Mouse (Mus musculus): Measurements from ENCODE around the gene Slc6a9. TPM values are rescaled to one million over a fixed set of nuclear protein-coding genes. Genes with fewer than 3 reads are reported as not detected.

Slc6a9 gene
- polyA plus RNA-seq, 1 experiment from 2014 or later: 5.9 TPM

GRCm38 (mm10) chr4:117908834-117909453, 74.6 kb downstream of the Slc6a9 start:
- Histone ChIP-seq H3K4me2 (ENCODE audit: low read length) (no peak overlapping the region), H3K4me3 (ENCODE audit: control insufficient read depth in 1 of 2, insufficient read depth in 1 of 2, low read depth in 1 of 2, low read length in 2 of 2) (no peak overlapping the region), H3K27ac (replicated peaks in 1 of 2; ENCODE audit: control insufficient read depth in 1 of 2, insufficient read depth in 1 of 2, low read depth in 2 of 2, low read length in 2 of 2) (no peak overlapping the region), H3K4me1 (ENCODE audit: control insufficient read depth in 2 of 2, insufficient read depth in 2 of 2, low read length in 2 of 2) (peaks cover 14 to 24% of the 10 kb centered on the region in 2 experiments), H3K9ac (ENCODE audit: low read length) (no peak overlapping the region), H3K9me3 (ENCODE audit: control insufficient read depth, low read length) (no peaks in the 10 kb centered on the region), H3K36me3 (ENCODE audit: control insufficient read depth, insufficient read depth, low read length) (peaks cover 77% of the 10 kb centered on the region), H3K27me3 (ENCODE audit: control insufficient read depth, insufficient read depth, low read length) (no peaks in the 10 kb centered on the region)
- ATAC-seq (ENCODE audit: insufficient number of reproducible peaks, insufficient read depth, low FRiP score, low read depth): no peak
- 84% methylated on average over 8 of the region's 8 CpGs for WGBS

GRCm38 (mm10) chr4:117912131-117912561, 77.8 kb downstream of the Slc6a9 start:
- peaks cover 25 to 31% of the 10 kb centered on the region in 2 experiments for H3K4me1 ChIP-seq (ENCODE audit: control insufficient read depth in 2 of 2, insufficient read depth in 2 of 2, low read length in 2 of 2)
- peaks cover 48% of the 10 kb centered on the region for H3K36me3 ChIP-seq (ENCODE audit: control insufficient read depth, insufficient read depth, low read length)
- H3K4me3 ChIP-seq (ENCODE audit: control insufficient read depth in 1 of 2, insufficient read depth in 1 of 2, low read depth in 1 of 2, low read length in 2 of 2): no peak overlapping the region
- H3K9ac ChIP-seq (ENCODE audit: low read length): no peak overlapping the region
- H3K4me2 ChIP-seq (ENCODE audit: low read length): no peak overlapping the region
- no peaks in the 10 kb centered on the region for H3K9me3 ChIP-seq (ENCODE audit: control insufficient read depth, low read length)
- ATAC-seq (ENCODE audit: insufficient number of reproducible peaks, insufficient read depth, low FRiP score, low read depth): no peak
- 92% methylated on average over 13 of the region's 13 CpGs for WGBS
- no peak overlapping the region for H3K27ac ChIP-seq (replicated peaks in 1 of 2; ENCODE audit: control insufficient read depth in 1 of 2, insufficient read depth in 1 of 2, low read depth in 2 of 2, low read length in 2 of 2)
- H3K27me3 ChIP-seq (ENCODE audit: control insufficient read depth, insufficient read depth, low read length): no peaks in the 10 kb centered on the region

- ATAC-seq (ENCODE audit: insufficient number of reproducible peaks, insufficient read depth, low FRiP score, low read depth): no peak
- H3K9ac ChIP-seq (ENCODE audit: low read length): peak overlapping the region; percentile 18; the same call in 1 of the 2 replicates
- H3K27ac ChIP-seq (replicated peaks in 1 of 2; ENCODE audit: control insufficient read depth in 1 of 2, insufficient read depth in 1 of 2, low read depth in 2 of 2, low read length in 2 of 2): no peak overlapping the region
Measured at GRCm38 (mm10) chr4:117912685-117913273, 78.5 kb downstream of the Slc6a9 start.

GRCm38 (mm10) chr4:117913421-117913820, 79.1 kb downstream of the Slc6a9 start:
- peak overlapping the region; percentile 96 for H3K4me2 ChIP-seq (ENCODE audit: low read length)
- H3K4me3 ChIP-seq (ENCODE audit: control insufficient read depth in 1 of 2, insufficient read depth in 1 of 2, low read depth in 1 of 2, low read length in 2 of 2): peak overlapping the region; percentile 65 to 85; a peak in 3 of 4 replicates
- H3K9ac ChIP-seq (ENCODE audit: low read length): peak overlapping the region; percentile 91
- no peaks in the 10 kb centered on the region for H3K27me3 ChIP-seq (ENCODE audit: control insufficient read depth, insufficient read depth, low read length)
- no peak for ATAC-seq (ENCODE audit: insufficient number of reproducible peaks, insufficient read depth, low FRiP score, low read depth)
- H3K27ac ChIP-seq (replicated peaks in 1 of 2; ENCODE audit: control insufficient read depth in 1 of 2, insufficient read depth in 1 of 2, low read depth in 2 of 2, low read length in 2 of 2): 0 out of 4 replicates have a peak overlapping the region, but pooled peaks of 1 of the 2 experiments have one; percentile 87
- peaks cover 35 to 44% of the 10 kb centered on the region in 2 experiments for H3K4me1 ChIP-seq (ENCODE audit: control insufficient read depth in 2 of 2, insufficient read depth in 2 of 2, low read length in 2 of 2)
- peaks cover 37% of the 10 kb centered on the region for H3K36me3 ChIP-seq (ENCODE audit: control insufficient read depth, insufficient read depth, low read length)
- 34% methylated on average over 3 of the region's 3 CpGs for WGBS
- H3K9me3 ChIP-seq (ENCODE audit: control insufficient read depth, low read length): no peaks in the 10 kb centered on the region

More at GRCm38 (mm10) chr4:117912685-117913273, 78.5 kb downstream of the Slc6a9 start:
- Histone ChIP-seq H3K4me3 (ENCODE audit: control insufficient read depth in 1 of 2, insufficient read depth in 1 of 2, low read depth in 1 of 2, low read length in 2 of 2) (no peak overlapping the region), H3K27me3 (ENCODE audit: control insufficient read depth, insufficient read depth, low read length) (no peaks in the 10 kb centered on the region), H3K4me2 (ENCODE audit: low read length) (peak overlapping the region; percentile 96), H3K36me3 (ENCODE audit: control insufficient read depth, insufficient read depth, low read length) (peaks cover 43% of the 10 kb centered on the region), H3K4me1 (ENCODE audit: control insufficient read depth in 2 of 2, insufficient read depth in 2 of 2, low read length in 2 of 2) (peaks cover 31 to 37% of the 10 kb centered on the region in 2 experiments), H3K9me3 (ENCODE audit: control insufficient read depth, low read length) (no peaks in the 10 kb centered on the region)
- WGBS: 60% methylated on average over 7 of the region's 7 CpGs

GRCm38 (mm10) chr4:117914031-117914430, 79.7 kb downstream of the Slc6a9 start:
- Histone ChIP-seq H3K4me2 (ENCODE audit: low read length) (peak overlapping the region; percentile 96), H3K4me3 (ENCODE audit: control insufficient read depth in 1 of 2, insufficient read depth in 1 of 2, low read depth in 1 of 2, low read length in 2 of 2) (peak overlapping the region; percentile 65 to 85), H3K9me3 (ENCODE audit: control insufficient read depth, low read length) (no peaks in the 10 kb centered on the region), H3K4me1 (ENCODE audit: control insufficient read depth in 2 of 2, insufficient read depth in 2 of 2, low read length in 2 of 2) (peaks cover 39 to 46% of the 10 kb centered on the region in 2 experiments), H3K9ac (ENCODE audit: low read length) (peak overlapping the region; percentile 91), H3K36me3 (ENCODE audit: control insufficient read depth, insufficient read depth, low read length) (peaks cover 36% of the 10 kb centered on the region), H3K27ac (replicated peaks in 1 of 2; ENCODE audit: control insufficient read depth in 1 of 2, insufficient read depth in 1 of 2, low read depth in 2 of 2, low read length in 2 of 2) (0 out of 4 replicates have a peak overlapping the region, but pooled peaks of 1 of the 2 experiments have one; percentile 87), H3K27me3 (ENCODE audit: control insufficient read depth, insufficient read depth, low read length) (no peaks in the 10 kb centered on the region)
- 14% methylated on average over 8 of the region's 8 CpGs for WGBS
- ATAC-seq (ENCODE audit: insufficient number of reproducible peaks, insufficient read depth, low FRiP score, low read depth): no peak

GRCm38 (mm10) chr4:117914591-117915442, 80.5 kb downstream of the Slc6a9 start, which contains the start of gene Ipo13:
TSS of gene Ipo13 (minus strand) at chr4:117914999.
- peak within 1 kb of the TSS; percentile 87 to 95 for H3K27ac ChIP-seq (replicated peaks in 1 of 2; ENCODE audit: control insufficient read depth in 1 of 2, insufficient read depth in 1 of 2, low read depth in 2 of 2, low read length in 2 of 2)
- peaks cover 38 to 44% of the 10 kb centered on the region in 2 experiments for H3K4me1 ChIP-seq (ENCODE audit: control insufficient read depth in 2 of 2, insufficient read depth in 2 of 2, low read length in 2 of 2)
- ATAC-seq (ENCODE audit: insufficient number of reproducible peaks, insufficient read depth, low FRiP score, low read depth): peak; percentile 87
- peaks cover 31% of the 10 kb centered on the region for H3K36me3 ChIP-seq (ENCODE audit: control insufficient read depth, insufficient read depth, low read length)
- peak within 1 kb of the TSS; percentile 65 to 85 for H3K4me3 ChIP-seq (ENCODE audit: control insufficient read depth in 1 of 2, insufficient read depth in 1 of 2, low read depth in 1 of 2, low read length in 2 of 2)
- H3K9me3 ChIP-seq (ENCODE audit: control insufficient read depth, low read length): no peaks in the 10 kb centered on the region
- H3K4me2 ChIP-seq (ENCODE audit: low read length): peak within 1 kb of the TSS; percentile 96
- peak within 1 kb of the TSS; percentile 91 for H3K9ac ChIP-seq (ENCODE audit: low read length)
- no peaks in the 10 kb centered on the region for H3K27me3 ChIP-seq (ENCODE audit: control insufficient read depth, insufficient read depth, low read length)
- under 1% methylated on average over 61 of the region's 61 CpGs for WGBS

GRCm38 (mm10) chr4:117915489-117916105, 81.3 kb downstream of the Slc6a9 start:
- no peak for ATAC-seq (ENCODE audit: insufficient number of reproducible peaks, insufficient read depth, low FRiP score, low read depth)
- Histone ChIP-seq H3K27me3 (ENCODE audit: control insufficient read depth, insufficient read depth, low read length) (no peaks in the 10 kb centered on the region), H3K4me2 (ENCODE audit: low read length) (peak overlapping the region; percentile 96), H3K27ac (replicated peaks in 1 of 2; ENCODE audit: control insufficient read depth in 1 of 2, insufficient read depth in 1 of 2, low read depth in 2 of 2, low read length in 2 of 2) (peak overlapping the region; percentile 57 to 87; a peak in 3 of 4 replicates), H3K36me3 (ENCODE audit: control insufficient read depth, insufficient read depth, low read length) (peaks cover 24% of the 10 kb centered on the region), H3K9me3 (ENCODE audit: control insufficient read depth, low read length) (no peaks in the 10 kb centered on the region), H3K9ac (ENCODE audit: low read length) (peak overlapping the region; percentile 91), H3K4me3 (ENCODE audit: control insufficient read depth in 1 of 2, insufficient read depth in 1 of 2, low read depth in 1 of 2, low read length in 2 of 2) (peak overlapping the region; percentile 65 to 85), H3K4me1 (ENCODE audit: control insufficient read depth in 2 of 2, insufficient read depth in 2 of 2, low read length in 2 of 2) (peaks cover 38 to 44% of the 10 kb centered on the region in 2 experiments)
- 2% methylated on average over 19 of the region's 19 CpGs for WGBS

Data from heart, embryonic 14.5 days (tissue).